Mouse (Mus musculus): ENCODE results near the gene Smox.
A peak's percentile ranks its signal among the peaks of the same experiment; 100 is the strongest.

Gene Smox

DNA sequence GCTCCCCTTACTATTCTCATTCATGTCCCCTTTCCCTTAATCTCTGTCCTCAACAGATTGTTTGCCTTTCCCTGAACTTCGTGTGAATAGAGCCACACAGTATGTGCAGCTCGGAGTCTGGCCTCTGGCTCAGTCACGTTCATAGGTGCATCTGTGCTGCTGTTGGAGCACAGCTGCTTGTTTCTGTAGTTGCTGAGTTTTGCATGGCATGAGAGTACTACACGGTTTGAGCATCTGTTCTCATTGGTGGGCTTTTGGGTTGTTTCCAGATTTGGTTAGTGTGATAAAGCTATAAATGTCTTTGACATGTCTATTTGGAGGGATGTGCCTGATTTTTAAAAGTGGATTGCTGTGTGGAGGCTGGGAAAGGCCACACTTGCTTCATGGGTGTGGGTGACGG is 19.2 kb downstream of the Smox start:
- DNase-seq (ENCODE audit: low read depth, low spot score), result no peak

DNA sequence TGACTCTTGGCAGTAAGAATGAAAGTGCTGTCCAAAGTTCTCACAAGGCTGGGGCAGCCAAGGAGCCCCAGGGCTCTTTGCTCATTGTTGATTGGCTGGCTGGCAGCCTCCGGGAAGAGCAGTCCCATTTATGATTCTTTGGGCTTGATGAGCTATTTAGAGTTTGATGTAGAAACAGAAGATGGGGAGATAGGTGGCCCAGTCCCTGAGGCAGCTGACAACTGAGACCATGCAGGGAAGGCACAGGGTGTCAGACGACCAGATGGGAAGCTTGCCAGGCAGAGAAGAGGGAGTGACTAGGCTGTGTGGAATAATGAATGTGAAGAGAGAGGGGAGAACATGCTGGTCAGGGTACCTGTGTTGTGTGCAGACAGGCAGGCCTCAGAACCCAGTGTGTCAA is 22.2 kb downstream of the Smox start:
- DNase-seq (ENCODE audit: low read depth, low spot score), result no peak

DNA sequence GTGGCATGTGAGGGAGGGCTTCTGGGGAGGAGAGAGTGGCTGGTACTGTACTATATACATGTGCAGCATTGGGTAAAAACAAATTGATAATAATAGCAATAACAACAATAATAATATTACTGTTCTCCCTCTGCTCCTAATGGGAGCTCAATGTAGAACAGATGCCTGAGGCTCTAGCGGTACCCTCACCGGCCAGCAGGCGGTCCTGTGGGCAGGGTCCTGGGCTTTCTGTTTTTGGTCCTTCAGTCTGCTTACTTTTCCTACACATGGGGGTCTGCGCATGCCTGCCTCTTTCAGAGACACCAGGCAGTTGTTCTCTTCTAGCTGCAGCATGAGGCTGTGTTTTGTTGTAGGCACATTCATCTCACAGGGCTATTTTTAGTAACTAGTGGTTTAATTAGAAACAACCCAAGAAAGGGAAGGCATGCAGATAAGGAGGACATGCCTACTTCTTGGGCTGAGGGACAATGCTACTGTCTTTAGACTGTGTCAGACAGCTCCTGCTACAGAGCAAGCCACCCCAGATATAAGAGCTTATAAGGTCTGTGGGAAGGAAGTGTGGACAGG is 22.8 kb downstream of the Smox start:
- DNase-seq (ENCODE audit: low read depth, low spot score), result no peak

DNA sequence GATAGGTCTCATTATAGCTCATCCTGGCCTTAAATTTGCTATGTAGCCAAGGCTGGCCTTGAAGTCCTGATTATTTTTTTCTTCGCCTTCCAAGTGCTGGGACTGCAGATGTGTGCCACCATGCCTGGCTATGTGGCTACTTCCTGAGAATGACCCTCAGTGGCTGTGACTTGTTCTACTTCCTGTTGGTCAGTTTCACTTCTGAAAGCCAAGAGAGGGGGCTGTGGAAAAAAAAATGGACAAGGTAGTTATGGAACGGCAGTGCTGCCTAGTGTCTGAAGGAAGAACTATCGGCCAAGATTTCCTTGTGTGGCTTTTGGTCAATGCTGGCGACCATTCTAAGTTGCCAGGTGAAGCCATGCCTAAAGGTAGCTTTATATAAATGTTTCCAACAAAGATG is 26.3 kb downstream of the Smox start:
- no peak for DNase-seq (ENCODE audit: low read depth, low spot score)

GRCm38 (mm10) chr2:131518790-131519189 is 27.5 kb downstream of the Smox start:
- DNase-seq (ENCODE audit: low read depth, low spot score), result no peak

GRCm38 (mm10) chr2:131520743-131521142 is 29.4 kb downstream of the Smox start:
- DNase-seq (ENCODE audit: low read depth, low spot score), result no peak

DNA sequence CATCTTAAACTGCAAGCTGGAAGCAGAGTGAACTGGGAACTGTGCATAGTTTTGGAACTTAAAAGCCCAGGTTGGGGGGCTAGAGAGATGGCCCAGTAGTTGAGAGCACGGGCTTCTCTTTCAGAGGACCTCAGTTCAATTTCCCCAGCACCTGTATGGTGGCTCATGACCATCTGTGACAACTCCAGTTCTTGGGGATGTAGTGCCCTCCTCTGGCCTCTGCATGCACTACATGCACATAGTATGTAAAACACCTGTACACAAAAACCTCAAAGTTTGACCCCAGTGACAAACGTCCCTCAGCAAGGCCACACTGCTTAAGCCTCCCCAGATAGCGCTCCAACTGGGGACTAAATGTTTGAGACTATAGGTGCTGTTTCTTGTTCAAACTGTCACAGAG is 35.8 kb downstream of the Smox start:
- DNase-seq (ENCODE audit: low read depth, low spot score), result peak; percentile 72

- DNase-seq (ENCODE audit: low read depth, low spot score), result peak; percentile 66
Observed at GRCm38 (mm10) chr2:131529898-131530622, 38.8 kb downstream of the Smox start.

DNA sequence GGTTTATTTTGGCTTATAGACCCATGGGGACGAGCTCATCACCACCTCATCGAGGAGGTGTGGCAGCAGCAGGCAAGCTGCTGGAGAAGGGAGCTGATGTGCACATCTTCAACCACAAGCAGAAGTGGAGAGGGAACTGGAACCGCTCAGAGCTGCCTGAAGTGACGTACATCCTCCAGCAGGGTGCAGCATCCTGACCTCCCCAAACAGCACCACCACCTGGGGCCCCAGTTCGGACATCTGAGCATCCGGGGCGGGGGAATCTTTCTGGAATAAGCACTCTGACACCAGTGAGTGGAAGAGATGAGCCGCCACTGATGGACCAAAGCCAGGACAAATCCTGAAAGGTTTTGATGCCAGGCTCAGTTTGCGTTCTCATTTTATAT is 39.3 kb downstream of the Smox start:
- peak; percentile 87 for DNase-seq (ENCODE audit: low read depth, low spot score)

DNA sequence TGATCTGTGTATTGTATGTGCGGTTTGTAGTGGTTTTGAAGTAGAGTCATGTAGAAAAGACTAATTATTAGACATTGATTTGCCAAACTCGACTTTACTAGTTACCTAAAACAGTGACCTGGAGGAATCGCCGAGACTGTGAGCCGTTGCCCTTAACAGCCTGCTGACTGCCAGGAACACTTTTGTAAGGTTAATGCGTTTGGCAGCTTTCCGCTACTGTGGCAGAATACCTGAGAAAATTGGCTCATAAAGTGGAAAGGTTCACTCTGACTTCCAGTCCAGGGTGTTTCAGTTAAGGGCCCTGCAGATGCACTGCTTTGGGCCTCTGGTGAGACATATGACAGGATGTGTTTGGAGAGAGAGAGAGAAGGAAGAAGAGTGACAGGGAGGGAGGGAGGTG is 40.0 kb downstream of the Smox start:
- DNase-seq (ENCODE audit: low read depth, low spot score), result no peak

DNA sequence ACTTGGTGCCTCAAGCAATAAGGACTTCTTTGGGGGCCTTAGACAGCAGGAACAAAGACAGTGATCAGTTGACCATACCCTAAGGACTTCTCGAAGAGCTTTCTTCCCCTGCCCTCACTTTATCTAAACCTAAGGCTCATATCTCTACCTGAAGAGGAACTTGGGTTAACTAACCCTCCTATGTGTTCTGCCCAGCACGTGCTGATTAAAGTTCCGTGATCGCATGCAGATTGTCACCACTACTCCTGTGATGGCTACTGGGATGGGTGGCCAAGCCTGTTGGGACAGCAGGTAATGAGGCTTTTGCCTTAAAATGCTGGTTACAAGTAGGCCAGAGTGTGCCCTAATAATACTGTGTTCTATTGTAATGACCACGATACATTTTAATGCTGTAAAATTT is 43.9 kb downstream of the Smox start:
- no peak for DNase-seq (ENCODE audit: low read depth, low spot score)

GRCm38 (mm10) chr2:131538341-131538740 is 47.0 kb downstream of the Smox start:
- DNase-seq (ENCODE audit: low read depth, low spot score), result no peak

DNA sequence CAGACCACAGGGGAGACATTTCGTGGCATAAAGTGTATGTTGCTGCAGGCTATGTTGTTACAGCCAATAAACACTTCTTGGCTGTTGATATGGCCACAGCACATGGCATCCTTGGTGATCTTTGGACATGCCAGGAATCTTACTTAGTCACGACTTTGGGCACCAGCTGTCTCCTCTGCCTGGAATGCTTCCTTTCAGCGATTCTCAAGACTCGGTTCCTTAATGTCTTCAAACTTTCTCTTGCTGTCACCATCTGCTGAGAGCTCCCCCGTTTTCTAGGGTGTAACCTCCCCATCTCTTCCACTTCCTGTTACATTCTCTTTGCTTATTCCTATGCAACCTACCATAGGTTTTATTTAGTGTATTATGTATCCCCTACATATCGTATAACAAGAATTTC is 48.5 kb downstream of the Smox start:
- DNase-seq (ENCODE audit: low read depth, low spot score), result no peak

- DNase-seq (ENCODE audit: low read depth, low spot score), result no peak
Observed at GRCm38 (mm10) chr2:131541686-131542085, 50.4 kb downstream of the Smox start.

GRCm38 (mm10) chr2:131542531-131542930 is 51.2 kb downstream of the Smox start:
- peak; percentile 38 for DNase-seq (ENCODE audit: low read depth, low spot score)

DNA sequence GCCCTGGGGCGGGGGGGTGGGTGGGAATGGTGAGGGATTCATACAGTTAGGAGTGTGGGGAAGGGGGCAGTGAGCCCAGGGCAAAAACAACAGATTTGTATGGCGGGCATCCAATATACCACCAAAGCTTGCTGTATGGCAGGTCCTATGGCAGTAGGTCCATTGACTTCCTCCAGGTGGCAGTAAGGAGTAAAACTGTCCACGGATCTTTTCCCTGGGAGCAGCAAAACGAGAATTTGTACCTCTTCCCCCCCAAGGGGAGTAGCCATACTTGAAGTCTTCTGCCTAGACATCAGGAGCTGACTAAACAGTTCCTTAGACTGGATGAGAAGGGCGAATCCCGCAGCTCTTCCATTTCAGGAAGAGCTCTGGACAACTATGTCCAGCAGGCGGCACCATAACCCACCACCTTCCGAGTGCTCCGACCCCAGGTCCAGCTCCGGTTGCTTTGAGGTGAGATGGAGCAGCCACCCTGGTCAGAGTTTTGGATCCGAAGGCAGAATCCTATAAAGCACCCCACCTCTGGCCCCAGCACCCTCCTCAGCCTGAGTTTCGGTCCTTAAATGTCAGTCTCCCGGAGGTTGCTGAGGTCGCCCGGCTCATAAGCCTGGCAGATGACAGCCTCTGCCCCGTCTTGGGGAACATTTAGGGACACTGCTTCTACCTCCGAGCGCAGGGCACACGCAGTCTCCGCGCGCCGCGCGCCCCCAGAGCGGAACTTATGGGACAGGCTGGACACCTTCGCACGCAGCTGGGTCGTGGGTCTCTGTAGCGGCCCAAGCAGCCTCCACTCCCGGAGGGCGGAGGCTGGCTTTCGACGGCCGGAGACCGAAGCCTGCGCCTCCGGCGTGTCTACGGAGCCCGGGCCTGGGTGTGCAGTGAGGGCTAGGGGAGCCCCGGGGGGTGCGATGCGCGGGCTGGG is 54.4 kb downstream of the Smox start:
- peak; percentile 61 for DNase-seq (ENCODE audit: low read depth, low spot score)

GRCm38 (mm10) chr2:131546308-131546700 is 55.0 kb downstream of the Smox start:
- no peak for DNase-seq (ENCODE audit: low read depth, low spot score)

- DNase-seq (ENCODE audit: low read depth, low spot score), result no peak
Observed at GRCm38 (mm10) chr2:131546745-131547408, 55.6 kb downstream of the Smox start.

DNA sequence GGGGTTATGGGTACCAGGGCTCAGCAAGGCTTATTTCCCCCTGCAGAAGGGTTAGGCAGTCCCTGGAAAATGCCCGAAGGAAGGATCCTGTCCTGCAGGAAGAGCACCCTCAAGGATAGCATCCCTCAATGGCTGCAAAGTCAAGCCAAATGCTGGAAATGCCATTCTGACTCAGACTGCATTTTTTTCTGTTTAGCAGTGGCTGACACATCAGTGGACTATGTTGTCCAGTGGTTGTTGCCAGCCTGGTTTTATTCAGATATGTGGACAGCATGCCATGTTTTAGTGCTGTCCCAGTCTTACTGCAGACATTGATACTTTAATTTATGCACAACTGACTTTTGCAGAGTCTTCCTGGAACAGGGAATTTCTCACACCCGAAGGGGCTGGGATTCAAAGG is 57.0 kb downstream of the Smox start:
- no peak for DNase-seq (ENCODE audit: low read depth, low spot score)

DNA sequence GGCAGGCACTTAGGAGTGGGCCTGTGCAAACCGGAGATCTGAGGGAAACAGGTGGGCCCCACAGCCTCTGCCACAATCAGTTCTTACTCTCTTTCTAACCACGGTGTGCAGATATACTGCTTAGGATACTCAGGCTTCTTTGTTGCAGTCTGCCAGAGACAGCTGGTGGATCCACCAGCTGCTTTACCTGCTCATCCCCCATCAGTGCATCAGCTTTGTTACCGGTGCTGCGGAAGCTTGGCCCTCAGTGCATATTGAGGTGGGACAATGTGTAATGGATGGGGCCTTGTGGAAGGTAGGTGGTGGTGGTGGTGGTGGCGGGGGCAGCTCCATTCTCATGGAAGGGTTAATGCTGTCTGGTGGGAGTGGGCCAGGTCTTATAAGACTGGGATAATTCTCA is 57.8 kb downstream of the Smox start:
- DNase-seq (ENCODE audit: low read depth, low spot score), result no peak

DNA sequence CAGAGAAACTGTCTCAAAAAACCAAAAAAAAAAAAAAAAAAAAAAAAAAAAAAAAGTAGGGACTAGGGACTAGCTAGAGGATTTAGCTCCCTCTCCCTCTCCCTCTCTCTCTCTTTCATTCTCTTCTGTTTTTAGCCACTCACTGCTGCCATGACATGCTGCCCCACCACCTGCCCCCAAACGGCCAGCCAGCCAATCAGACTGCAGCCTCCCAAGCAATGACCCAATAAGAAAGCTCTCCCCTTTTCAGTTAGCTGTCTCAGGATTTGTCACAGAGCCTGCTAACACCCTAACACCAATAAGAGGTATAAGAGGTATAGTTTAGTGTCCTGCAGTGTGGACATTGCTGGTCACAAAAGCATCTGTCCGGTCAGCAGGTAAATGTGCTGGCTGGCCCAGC is 59.2 kb downstream of the Smox start:
- no peak for DNase-seq (ENCODE audit: low read depth, low spot score)

- no peak for DNase-seq (ENCODE audit: low read depth, low spot score)
Observed at GRCm38 (mm10) chr2:131550906-131551305, 59.6 kb downstream of the Smox start.
